Mouse (Mus musculus): Measurements from ENCODE around the gene Ptma.
"Not testable (repeated sequence)": the region's sequence is repeated elsewhere in the genome, so short reads cannot be mapped to it uniquely, and the experiment has no call there.

Ptma gene

GRCm38 (mm10) chr1:86496340-86496739 is 30.2 kb upstream of the Ptma start:
- DNase-seq (ENCODE audit: low spot score), result no peak

- peak; percentile 50 for DNase-seq (ENCODE audit: low spot score)
Measured at GRCm38 (mm10) chr1:86497361-86497760, 29.2 kb upstream of the Ptma start.

GRCm38 (mm10) chr1:86497986-86498385 is 28.5 kb upstream of the Ptma start:
- peak; percentile 84 for DNase-seq (ENCODE audit: low spot score)

- no peak for DNase-seq (ENCODE audit: low spot score)
Measured at GRCm38 (mm10) chr1:86498611-86499010, 27.9 kb upstream of the Ptma start.

GRCm38 (mm10) chr1:86499903-86500302 is 26.6 kb upstream of the Ptma start:
- DNase-seq (ENCODE audit: low spot score), result peak; percentile 48

GRCm38 (mm10) chr1:86500681-86501080 is 25.8 kb upstream of the Ptma start:
- DNase-seq (ENCODE audit: low spot score), result no peak

GRCm38 (mm10) chr1:86501114-86501532 is 25.4 kb upstream of the Ptma start:
- DNase-seq (ENCODE audit: low spot score), result peak; percentile 50

- DNase-seq (ENCODE audit: low spot score), result peak; percentile 80
Measured at GRCm38 (mm10) chr1:86501559-86501958, 25.0 kb upstream of the Ptma start.

- DNase-seq (ENCODE audit: low spot score), result no peak
Measured at GRCm38 (mm10) chr1:86502221-86503048, 24.1 kb upstream of the Ptma start.

GRCm38 (mm10) chr1:86503165-86503747 is 23.3 kb upstream of the Ptma start:
- DNase-seq (ENCODE audit: low spot score), result peak; percentile 40

- DNase-seq (ENCODE audit: low spot score), result peak; percentile 96
Measured at GRCm38 (mm10) chr1:86503906-86504696, 22.4 kb upstream of the Ptma start.

GRCm38 (mm10) chr1:86504697-86505421 is 21.7 kb upstream of the Ptma start:
- DNase-seq (ENCODE audit: low spot score), result peak; percentile 32

- DNase-seq (ENCODE audit: low spot score), result peak; percentile 27
Measured at GRCm38 (mm10) chr1:86505461-86505860, 21.1 kb upstream of the Ptma start.

GRCm38 (mm10) chr1:86506420-86506819 is 20.1 kb upstream of the Ptma start:
- DNase-seq (ENCODE audit: low spot score), result no peak

- no peak for DNase-seq (ENCODE audit: low spot score)
Measured at GRCm38 (mm10) chr1:86507866-86508265, 18.7 kb upstream of the Ptma start.

- peak; percentile 72 for DNase-seq (ENCODE audit: low spot score)
Measured at GRCm38 (mm10) chr1:86509410-86509809, 17.1 kb upstream of the Ptma start.

GRCm38 (mm10) chr1:86510266-86510665 is 16.3 kb upstream of the Ptma start:
- no peak for DNase-seq (ENCODE audit: low spot score)

GRCm38 (mm10) chr1:86510676-86511441 is 15.7 kb upstream of the Ptma start:
- no peak for DNase-seq (ENCODE audit: low spot score)

- no peak for DNase-seq (ENCODE audit: low spot score)
Measured at GRCm38 (mm10) chr1:86512154-86512720, 14.3 kb upstream of the Ptma start.

- not testable (repeated sequence) for DNase-seq (ENCODE audit: low spot score)
Measured at GRCm38 (mm10) chr1:86513031-86513430, 13.5 kb upstream of the Ptma start.

All from yolk sac, embryonic 10.5 days (tissue).